Mouse (Mus musculus) CH12.LX (cell line): ENCODE data around the gene 4930539E08Rik. TPM values are rescaled to one million over a fixed set of nuclear protein-coding genes. Genes with fewer than 3 reads are reported as not detected.

Experiments
- DNase-seq: peaks from one replicate; pipeline ENCODE4 v3.0.0-alpha.2; 2013; ENCODE audit errors: extremely low read depth
- H3K27ac ChIP-seq: 2 replicates; pipeline ENCODE4 v1.5.1; 2012; ENCODE audit warnings: low read depth, mild to moderate bottlenecking, control low read depth, moderate library complexity; ENCODE audit not compliant: insufficient read depth
- H3K27me3 ChIP-seq: replicated peaks from 2 replicates; pipeline ENCODE3; 2012; ENCODE audit warnings: inconsistent platforms
- H3K36me3 ChIP-seq, 2 experiments: replicated peaks in 1 of 2; 2 replicates each; pipeline versions ENCODE3 to v1.6.1; 2012; ENCODE audit warnings: inconsistent platforms in 1 of 2, low read length in 1 of 2, mild to moderate bottlenecking in 1 of 2, mixed read lengths in 1 of 2, moderate library complexity in 1 of 2; ENCODE audit not compliant: control insufficient read depth in 1 of 2, insufficient read depth in 1 of 2
- H3K4me1 ChIP-seq, 2 experiments: 2 replicates each; pipeline ENCODE4 v1.6.1; 2012; ENCODE audit warnings: inconsistent platforms in 1 of 2, moderate library complexity in 1 of 2; ENCODE audit not compliant: insufficient read depth in 2 of 2, control insufficient read depth in 1 of 2
- H3K4me2 ChIP-seq: 2 replicates; pipeline ENCODE4 v1.6.1; 2012; ENCODE audit warnings: low read depth, mild to moderate bottlenecking, control low read depth; ENCODE audit not compliant: poor library complexity, insufficient read depth, severe bottlenecking
- H3K4me3 ChIP-seq, 3 experiments: fragments of 150-350 bp in 1 of 3; sonication (generic) in 1 of 3; replicated peaks in 1 of 3; 2 replicates each; pipeline versions ENCODE3 to v1.5.1; 2011 to 2012; ENCODE audit warnings: low read depth in 2 of 3, low read length in 2 of 3, mild to moderate bottlenecking in 2 of 3, moderate library complexity in 2 of 3, control low read depth in 1 of 3, improper control_type of control experiment in 1 of 3, inconsistent platforms in 1 of 3, mixed read lengths in 1 of 3; ENCODE audit not compliant: poor library complexity in 1 of 3
- H3K79me2 ChIP-seq: replicated peaks from 2 replicates; pipeline ENCODE4 v1.6.1; 2012; ENCODE audit warnings: mild to moderate bottlenecking, moderate library complexity; ENCODE audit not compliant: control insufficient read depth, poor library complexity, insufficient read depth, severe bottlenecking; ENCODE audit errors: extremely low read depth
- H3K9ac ChIP-seq: 2 replicates; pipeline ENCODE4 v1.6.1; 2012; ENCODE audit warnings: low read depth, mild to moderate bottlenecking, control low read depth, moderate library complexity; ENCODE audit not compliant: insufficient read depth
- H3K9me3 ChIP-seq: replicated peaks from 2 replicates; pipeline ENCODE3; 2012; ENCODE audit warnings: low read length, inconsistent platforms, mixed read lengths
- BHLHE40 ChIP-seq: IDR thresholded peaks from 2 replicates; pipeline ENCODE4 v1.6.1; 2011; ENCODE audit warnings: mild to moderate bottlenecking, low read depth, low read length, improper control_type of control experiment
- CTCF ChIP-seq, 2 experiments: IDR thresholded peaks in 1 of 2; conservative IDR thresholded peaks in 1 of 2; 2 replicates each; pipeline ENCODE4 v1.5.1; 2011 to 2012; ENCODE audit warnings: low read depth in 2 of 2, low read length in 2 of 2, improper control_type of control experiment in 1 of 2, inconsistent platforms in 1 of 2, mild to moderate bottlenecking in 1 of 2, moderate library complexity in 1 of 2
- ELF1 ChIP-seq: IDR thresholded peaks from 2 replicates; pipeline ENCODE4 v1.6.1; 2014; ENCODE audit warnings: low read depth, mild to moderate bottlenecking, inconsistent platforms, low read length, improper control_type of control experiment
- EP300 ChIP-seq: IDR thresholded peaks from 2 replicates; pipeline ENCODE4 v1.6.1; 2011; ENCODE audit warnings: low read length, improper control_type of control experiment
- ETS1 ChIP-seq: conservative IDR thresholded peaks from 2 replicates; pipeline ENCODE4 v1.6.1; 2012; ENCODE audit warnings: low read depth, mild to moderate bottlenecking, inconsistent platforms, low read length, improper control_type of control experiment, moderate library complexity
- HCFC1 ChIP-seq: IDR thresholded peaks from 2 replicates; pipeline ENCODE4 v1.6.1; 2012; ENCODE audit warnings: low read depth, mild to moderate bottlenecking, inconsistent platforms, low read length, improper control_type of control experiment
- JUN ChIP-seq: IDR thresholded peaks from 2 replicates; pipeline ENCODE4 v1.6.1; 2011; ENCODE audit warnings: low read depth, mild to moderate bottlenecking, low read length, improper control_type of control experiment, moderate library complexity; ENCODE audit not compliant: insufficient read depth
- KAT2A ChIP-seq: IDR thresholded peaks from 2 replicates; pipeline ENCODE4 v1.6.1; 2012; ENCODE audit warnings: low read length, improper control_type of control experiment, inconsistent platforms; ENCODE audit not compliant: insufficient replicate concordance
- MAFK ChIP-seq: IDR thresholded peaks from 2 replicates; pipeline ENCODE4 v1.6.1; 2011; ENCODE audit warnings: low read length, improper control_type of control experiment; ENCODE audit not compliant: insufficient replicate concordance
- MAX ChIP-seq: IDR thresholded peaks from 2 replicates; pipeline ENCODE4 v1.6.1; 2011; ENCODE audit warnings: low read length, improper control_type of control experiment
- MEF2A ChIP-seq: IDR thresholded peaks from 2 replicates; pipeline ENCODE4 v1.6.1; 2014; ENCODE audit warnings: low read depth, mild to moderate bottlenecking, inconsistent platforms, low read length, improper control_type of control experiment, borderline replicate concordance
- MXI1 ChIP-seq: IDR thresholded peaks from 2 replicates; pipeline ENCODE4 v1.6.1; 2011; ENCODE audit warnings: mild to moderate bottlenecking, low read depth, low read length, improper control_type of control experiment
- MYC ChIP-seq: IDR thresholded peaks from 2 replicates; pipeline ENCODE4 v1.6.1; 2011; ENCODE audit warnings: low read depth, mild to moderate bottlenecking, improper control_type of control experiment, low read length
- NRF1 ChIP-seq: IDR thresholded peaks from 2 replicates; pipeline ENCODE4 v1.6.1; 2014; ENCODE audit warnings: low read depth, mild to moderate bottlenecking, inconsistent platforms, low read length, improper control_type of control experiment, moderate library complexity
- PAX5 ChIP-seq: IDR thresholded peaks from 2 replicates; pipeline ENCODE4 v1.6.1; 2012; ENCODE audit warnings: low read length, inconsistent platforms, mixed read lengths
- RAD21 ChIP-seq: IDR thresholded peaks from 2 replicates; pipeline ENCODE4 v1.6.1; 2011; ENCODE audit warnings: low read depth, mild to moderate bottlenecking, low read length, improper control_type of control experiment, moderate library complexity
- SIN3A ChIP-seq: IDR thresholded peaks from 2 replicates; pipeline ENCODE4 v1.6.1; 2012; ENCODE audit warnings: low read length, improper control_type of control experiment, inconsistent platforms
- TBP ChIP-seq: conservative IDR thresholded peaks from 2 replicates; pipeline ENCODE4 v1.6.1; 2011; ENCODE audit warnings: low read depth, low read length, improper control_type of control experiment
- TCF12 ChIP-seq: IDR thresholded peaks from 2 replicates; pipeline ENCODE4 v1.6.1; 2014; ENCODE audit warnings: low read depth, mild to moderate bottlenecking, inconsistent platforms, low read length, improper control_type of control experiment
- UBTF ChIP-seq: IDR thresholded peaks from 2 replicates; pipeline ENCODE4 v1.6.1; 2012; ENCODE audit warnings: low read depth, mild to moderate bottlenecking, inconsistent platforms, low read length, improper control_type of control experiment, moderate library complexity
- USF1 ChIP-seq: IDR thresholded peaks from 2 replicates; pipeline ENCODE4 v1.6.1; 2014; ENCODE audit warnings: low read depth, mild to moderate bottlenecking, inconsistent platforms, low read length, improper control_type of control experiment
- USF2 ChIP-seq: conservative IDR thresholded peaks from 2 replicates; pipeline ENCODE4 v1.6.1; 2011; ENCODE audit warnings: low read depth, low read length, improper control_type of control experiment
- ZC3H11A ChIP-seq: IDR thresholded peaks from 2 replicates; pipeline ENCODE4 v1.6.1; 2012; ENCODE audit warnings: low read depth, mild to moderate bottlenecking, inconsistent platforms, low read length, improper control_type of control experiment
- ZKSCAN1 ChIP-seq: IDR thresholded peaks from 2 replicates; pipeline ENCODE4 v1.6.1; 2012; ENCODE audit warnings: low read depth, inconsistent platforms, low read length, improper control_type of control experiment, borderline replicate concordance
- ZMIZ1 ChIP-seq: IDR thresholded peaks from 2 replicates; pipeline ENCODE4 v1.6.1; 2012; ENCODE audit warnings: low read depth, mild to moderate bottlenecking, inconsistent platforms, low read length, improper control_type of control experiment
- ZNF384 ChIP-seq: IDR thresholded peaks from 2 replicates; pipeline ENCODE4 v1.6.1; 2012; ENCODE audit warnings: low read depth, low read length, improper control_type of control experiment, inconsistent platforms
- dilution Hi-C: fragments of 300-500 bp; cut with MboI; formaldehyde crosslinking; loops from 2 replicates; pipeline ENCODE4 v1.14.3; 2020; ENCODE audit warnings: low sequenced_read_pairs; ENCODE audit not compliant: extremely low pct_unique_long_range_greater_than_20kb, extremely low pct_ligation_motif_present
- in situ Hi-C: fragments of 300-500 bp; cut with MboI; formaldehyde crosslinking; loops from 3 replicates; pipeline ENCODE4 v1.14.3; 2019; ENCODE audit warnings: low sequenced_read_pairs, low pct_ligation_motif_present, low pct_unique_long_range_greater_than_20kb, mixed read lengths
- polyA plus RNA-seq: library from polyadenylated mRNA; unstranded; fragments of >175 nt; gene quantifications from 2 replicates; pipeline ENCODE4 v1.2.1, GENCODE M21; 2012; ENCODE audit warnings: low read depth; ENCODE audit not compliant: insufficient read length
- total RNA-seq, 2 experiments: library from RNA; depleted of rRNA; stranded (reverse); fragments of 300-350 nt in 1 of 2; fragments of >200 nt in 1 of 2; gene quantifications; 2 replicates each; pipeline ENCODE4 v1.2.3; 2012 to 2014

The 4930539E08Rik gene
- total and polyA plus RNA-seq, 3 experiments: 0.62 to 1.4 (median 1.4) TPM

GRCm38 (mm10) chr17:28869412-28870110 is 45.6 kb downstream of the 4930539E08Rik start:
- Histone ChIP-seq H3K9me3 (peaks cover 4% of the 10 kb centered on the region), H3K79me2 (no peaks in the 10 kb centered on the region), H3K27me3 (peaks cover 10% of the 10 kb centered on the region), H3K4me2 (no peak overlapping the region), H3K36me3 (no peaks in the 10 kb centered on the region), H3K27ac (no peak overlapping the region), H3K4me1 (peaks cover 3 to 8% of the 10 kb centered on the region in 2 experiments; a peak in 2 of 4 replicates), H3K9ac (no peak overlapping the region), H3K4me3 (no peak overlapping the region)
- in situ Hi-C loops (loop anchor here (10.0 kb wide), 1 partner anchor 95 kb away; no protein-coding TSS in a partner anchor), dilution Hi-C loops (no loop called here)
- TF ChIP-seq NRF1 (no peak), BHLHE40 (no peak), ETS1 (no peak), TBP (no peak), UBTF (no peak), ZNF384 (no peak), KAT2A (no peak), PAX5 (no peak), EP300 (no peak), ZMIZ1 (no peak), ZKSCAN1 (no peak), MAX (no peak), USF1 (no peak), MXI1 (no peak), HCFC1 (no peak), TCF12 (no peak), ZC3H11A (no peak)
- no peak for DNase-seq

- in situ Hi-C loops: no loop called here
- Histone ChIP-seq H3K27ac (no peak overlapping the region), H3K9ac (no peak overlapping the region), H3K79me2 (no peaks in the 10 kb centered on the region), H3K4me2 (no peak overlapping the region), H3K4me3 (no peak overlapping the region), H3K27me3 (peaks cover 4% of the 10 kb centered on the region), H3K4me1 (peaks cover 3 to 7% of the 10 kb centered on the region in 2 experiments; a peak in 2 of 4 replicates), H3K9me3 (peaks cover 4% of the 10 kb centered on the region), H3K36me3 (no peaks in the 10 kb centered on the region)
- DNase-seq: no peak
- dilution Hi-C loops: no loop called here
- TF ChIP-seq SIN3A (no peak), NRF1 (no peak), JUN (no peak), ZNF384 (no peak), RAD21 (no peak), USF2 (no peak), ETS1 (no peak), MAX (no peak), CTCF (conservative IDR thresholded peaks at IDR 0.05 in 1 of 2, IDR thresholded peaks at IDR 0.05 in 1 of 2; ENCODE audit: low read depth in 2 of 2, low read length in 2 of 2) (no peak), EP300 (no peak), ZC3H11A (no peak), MEF2A (no peak), ZMIZ1 (no peak), ELF1 (no peak), MYC (no peak), UBTF (no peak), MAFK (no peak)
Observed at GRCm38 (mm10) chr17:28867381-28867780, 47.7 kb downstream of the 4930539E08Rik start.
